Comparison of ENCODE assay signal across 9 mouse cellular contexts in the genomic region with DNA sequence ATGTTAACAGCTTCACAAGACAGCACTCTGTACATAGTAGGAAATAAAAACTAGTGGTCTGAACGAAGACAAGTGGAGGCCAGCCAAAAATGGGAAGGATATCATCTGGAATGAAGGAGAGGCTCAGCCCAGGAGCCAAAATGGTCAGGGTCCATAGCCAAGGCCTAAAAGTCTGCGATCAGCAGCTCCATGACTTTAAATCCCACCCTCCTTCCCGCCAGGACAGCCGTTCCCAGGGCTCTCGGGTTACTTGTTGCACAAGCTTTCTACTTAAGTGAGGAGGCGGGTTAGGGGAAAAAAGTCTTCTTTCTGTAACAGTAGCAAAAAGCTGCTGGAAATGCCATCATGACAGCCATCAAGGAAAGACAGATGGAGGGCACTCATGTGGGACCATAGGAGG. TPM values are rescaled to one million over a fixed set of nuclear protein-coding genes. Genes with fewer than 3 reads are reported as not detected.
DNase-seq lines count a peak whose midpoint lies in the region; ATAC-seq and TF ChIP-seq lines count a peak whose summit lies in the region.
"Had no signal": no experiment of that assay in that cellular context is flagged by ENCODE, and none has a peak within 500 bp of the region (broad histone marks: within the 10 kb centered on the region; RNA-seq: fewer than 3 reads in every experiment).

No protein-coding gene starts in this region.

- DNase-seq in hindbrain, embryonic 14.5 days (ENCODE audit: low spot score), result no peak
- peak; percentile 54 to 76 for DNase-seq in lung, postnatal 4 days
- no peak for DNase-seq in cerebellum, postnatal 4 days (ENCODE audit: low spot score in 2 of 2)
- DNase-seq in left cerebral cortex, postnatal 36 days (ENCODE audit: low spot score in 2 of 2), result no peak
- no peak for DNase-seq in cerebellum, adult 18-20 months

- TF ChIP-seq POLR2A in embryonic fibroblast, embryonic 13.5 days (IDR thresholded peaks at IDR 0.05; ENCODE audit: low read depth, low read length), result no peak

- no peaks in the 10 kb centered on the region for H3K9me3 ChIP-seq in hindbrain, embryonic 15.5 days
- no peaks in the 10 kb centered on the region for H3K9me3 ChIP-seq in hindbrain, embryonic 14.5 days (ENCODE audit: control insufficient read depth, low read length)
- no peaks in the 10 kb centered on the region for H3K9me3 ChIP-seq in intestine, embryonic 15.5 days
- H3K9me3 ChIP-seq: forebrain, embryonic 13.5 days had no signal

- WGBS in hindbrain, embryonic 15.5 days, result 73% methylated on average over 6 of the region's 6 CpGs
- 68% methylated on average over 6 of the region's 6 CpGs for WGBS in hindbrain, embryonic 14.5 days
- WGBS in intestine, embryonic 15.5 days, result 55% methylated on average over 6 of the region's 6 CpGs

- no peak for TF ChIP-seq CTCF in embryonic fibroblast, embryonic 13.5 days (IDR thresholded peaks at IDR 0.05; ENCODE audit: borderline replicate concordance, insufficient read depth, low read length)

- H3K27me3 ChIP-seq in hindbrain, embryonic 15.5 days, result no peaks in the 10 kb centered on the region
- no peaks in the 10 kb centered on the region for H3K27me3 ChIP-seq in hindbrain, embryonic 14.5 days (ENCODE audit: control insufficient read depth, insufficient read depth, low read length)
- H3K27me3 ChIP-seq in intestine, embryonic 15.5 days (replicated peaks), result no peaks in the 10 kb centered on the region
- H3K27me3 ChIP-seq: forebrain, embryonic 13.5 days had no signal

- no peak for ATAC-seq in hindbrain, embryonic 15.5 days (ENCODE audit: low FRiP score, low read depth)
- ATAC-seq in hindbrain, embryonic 14.5 days (ENCODE audit: low FRiP score), result no peak
- peak; percentile 43; the same call in 1 of the 2 replicates for ATAC-seq in intestine, embryonic 15.5 days

- intact Hi-C loops in left cerebral cortex, postnatal 36 days (cut with DNase I), result loop anchor here (5.0 kb wide), 3 partner anchors 47 to 182 kb away; no protein-coding TSS in a partner anchor

- H3K4me3 ChIP-seq in hindbrain, embryonic 15.5 days, result no peak overlapping the region
- H3K4me3 ChIP-seq in hindbrain, embryonic 14.5 days (replicated peaks; ENCODE audit: low read length), result no peak overlapping the region
- H3K4me3 ChIP-seq in embryonic fibroblast, embryonic 13.5 days (ENCODE audit: insufficient read depth, low read length), result no peak overlapping the region
- H3K4me3 ChIP-seq in intestine, embryonic 15.5 days (replicated peaks), result no peak overlapping the region
- H3K4me3 ChIP-seq: forebrain, embryonic 13.5 days had no signal

- H3K27ac ChIP-seq in hindbrain, embryonic 15.5 days (replicated peaks), result peak overlapping the region; percentile 56
- H3K27ac ChIP-seq in hindbrain, embryonic 14.5 days, result no peak overlapping the region
- H3K27ac ChIP-seq in embryonic fibroblast, embryonic 13.5 days (ENCODE audit: insufficient read depth, low read length), result peak overlapping the region; percentile 90
- peak overlapping the region; percentile 10; the same call in 1 of the 2 replicates for H3K27ac ChIP-seq in intestine, embryonic 15.5 days
- H3K27ac ChIP-seq: forebrain, embryonic 13.5 days had no signal

- peaks cover 70% of the 10 kb centered on the region for H3K36me3 ChIP-seq in hindbrain, embryonic 15.5 days
- H3K36me3 ChIP-seq in hindbrain, embryonic 14.5 days (replicated peaks; ENCODE audit: control insufficient read depth, insufficient read depth), result peaks cover 98% of the 10 kb centered on the region
- peaks cover 51% of the 10 kb centered on the region for H3K36me3 ChIP-seq in intestine, embryonic 15.5 days

- no peak overlapping the region for H3K4me2 ChIP-seq in hindbrain, embryonic 15.5 days
- H3K4me2 ChIP-seq in hindbrain, embryonic 14.5 days (replicated peaks), result no peak overlapping the region
- no peak overlapping the region for H3K4me2 ChIP-seq in intestine, embryonic 15.5 days (replicated peaks)
- H3K4me2 ChIP-seq: forebrain, embryonic 13.5 days had no signal

- H3K9ac ChIP-seq in hindbrain, embryonic 15.5 days, result no peak overlapping the region
- no peak overlapping the region for H3K9ac ChIP-seq in hindbrain, embryonic 14.5 days
- H3K9ac ChIP-seq in intestine, embryonic 15.5 days, result no peak overlapping the region
- H3K9ac ChIP-seq: forebrain, embryonic 13.5 days had no signal

- H3K4me1 ChIP-seq in hindbrain, embryonic 15.5 days (replicated peaks), result no peaks in the 10 kb centered on the region
- H3K4me1 ChIP-seq in hindbrain, embryonic 14.5 days (replicated peaks; ENCODE audit: control insufficient read depth, insufficient read depth, low read length), result no peaks in the 10 kb centered on the region
- H3K4me1 ChIP-seq in embryonic fibroblast, embryonic 13.5 days (ENCODE audit: control insufficient read depth, insufficient read depth, low read length), result peaks cover 6% of the 10 kb centered on the region
- 0 out of 2 replicates have a peak, but pooled peaks cover 2% of the 10 kb centered on the region for H3K4me1 ChIP-seq in intestine, embryonic 15.5 days (replicated peaks)
- H3K4me1 ChIP-seq: forebrain, embryonic 13.5 days had no signal

RNA-seq across cellular contexts. Expression of a gene that starts 19.8 kb away (rescaled TPM):
- 0.19 and 0.39 TPM in 2 replicates for polyA plus RNA-seq in hindbrain, embryonic 15.5 days (2015; fragmentation: Nextera tagmentation; extraction: Ambion mirVana)
- polyA plus RNA-seq in hindbrain, embryonic 14.5 days (2014; fragmentation: Nextera tagmentation; extraction: Ambion mirVana), result 0.23 TPM in 1 of 2 replicates, not detected in the other
- polyA plus RNA-seq in embryonic fibroblast, embryonic 13.5 days (2011; ENCODE audit: insufficient read length, low read depth, missing spikeins), result not detected in 2 replicates
- polyA plus RNA-seq in intestine, embryonic 15.5 days (2015; fragmentation: Nextera tagmentation; extraction: Ambion mirVana), result 0.14 and 0.16 TPM in 2 replicates
- total RNA-seq in left cerebral cortex, postnatal 36 days (2021), result under 1 TPM; 0.27 to 0.37 TPM

RNA-seq across cellular contexts. Expression of a gene that starts 42.5 kb away (rescaled TPM):
- polyA plus RNA-seq in hindbrain, embryonic 15.5 days (2015; fragmentation: Nextera tagmentation; extraction: Ambion mirVana), result 8.2 and 10.5 TPM in 2 replicates
- polyA plus RNA-seq in hindbrain, embryonic 14.5 days (2014; fragmentation: Nextera tagmentation; extraction: Ambion mirVana), result 8.1 and 9.8 TPM in 2 replicates
- 18.8 and 20.8 TPM in 2 replicates for polyA plus RNA-seq in embryonic fibroblast, embryonic 13.5 days (2011; ENCODE audit: insufficient read length, low read depth, missing spikeins)
- polyA plus RNA-seq in intestine, embryonic 15.5 days (2015; fragmentation: Nextera tagmentation; extraction: Ambion mirVana), result 8.1 and 8.3 TPM in 2 replicates
- 10 to 100 TPM in 1 of 2 experiments, 1 to 10 TPM in 1; 7.7 to 10.8 TPM for total RNA-seq in left cerebral cortex, postnatal 36 days (2021)

Comparison
In these comparisons a context has a peak if more than half of its experiments do, and no peak if none do; other contexts are left out.
1. DNase-seq: peak in lung, postnatal 4 days (2 of 2); none in hindbrain, embryonic 14.5 days (single experiment), cerebellum, postnatal 4 days (0 of 2), left cerebral cortex, postnatal 36 days (0 of 2) and cerebellum, adult 18-20 months (0 of 2).